Mouse (Mus musculus): Measurements from ENCODE around the gene Macrod2.

DNA sequence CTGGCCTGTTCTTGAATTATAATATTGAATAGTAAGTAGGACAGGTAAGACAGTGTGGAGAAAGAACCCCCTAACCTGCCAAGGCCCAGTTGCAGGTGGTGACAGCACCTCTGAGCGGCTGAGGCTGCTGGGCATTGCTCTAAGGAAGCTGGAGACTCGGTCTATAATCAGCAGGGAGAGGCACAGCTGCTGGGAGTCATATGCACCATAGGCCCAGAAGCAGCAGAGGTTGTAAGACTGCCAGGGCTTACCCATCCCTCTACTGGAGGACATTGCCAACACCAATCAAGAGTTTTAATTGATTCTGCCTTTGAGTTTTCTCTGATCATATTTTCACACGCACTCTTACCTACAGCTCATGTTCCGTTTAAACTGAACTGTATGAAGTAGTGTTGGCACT lies 869.5 kb downstream of the Macrod2 start:
- TF ChIP-seq CTCF (IDR thresholded peaks at IDR 0.05; ENCODE audit: insufficient read depth, low read depth, low read length) (no peak), POLR2A (IDR thresholded peaks at IDR 0.05; ENCODE audit: insufficient read depth, low read depth, low read length) (no peak)
